Mouse (Mus musculus): ENCODE measurements around the gene Ripk3.

- TF ChIP-seq MYOG (IDR thresholded peaks at IDR 0.05; ENCODE audit: control insufficient read depth in 1 of 3, insufficient read depth in 1 of 3, insufficient read length in 2 of 3, low read depth in 2 of 3) = no peak
- no peak for TF ChIP-seq POLR2A (IDR thresholded peaks at IDR 0.05; ENCODE audit: insufficient read length, low read depth)
- TF ChIP-seq MYOD1 (IDR thresholded peaks at IDR 0.05; ENCODE audit: control insufficient read depth in 1 of 3, insufficient read length in 2 of 3, low read depth in 2 of 3) = peak in 2 of 3 experiments; percentile 40 to 83
- no peak for TF ChIP-seq REST (IDR thresholded peaks at IDR 0.05; ENCODE audit: insufficient read depth, insufficient read length)
These were observed 6.9 kb upstream of the Ripk3 start for GRCm38 (mm10) chr14:55795380-55796163.

Measured in myocyte (in vitro differentiated cells).